Mouse (Mus musculus): Measurements from ENCODE around the gene Anks3.

Gene Anks3

GRCm38 (mm10) chr16:4897146-4897730 lies 66.8 kb downstream of the Anks3 start:
- no peak for DNase-seq (ENCODE audit: low read depth, low spot score)

DNA sequence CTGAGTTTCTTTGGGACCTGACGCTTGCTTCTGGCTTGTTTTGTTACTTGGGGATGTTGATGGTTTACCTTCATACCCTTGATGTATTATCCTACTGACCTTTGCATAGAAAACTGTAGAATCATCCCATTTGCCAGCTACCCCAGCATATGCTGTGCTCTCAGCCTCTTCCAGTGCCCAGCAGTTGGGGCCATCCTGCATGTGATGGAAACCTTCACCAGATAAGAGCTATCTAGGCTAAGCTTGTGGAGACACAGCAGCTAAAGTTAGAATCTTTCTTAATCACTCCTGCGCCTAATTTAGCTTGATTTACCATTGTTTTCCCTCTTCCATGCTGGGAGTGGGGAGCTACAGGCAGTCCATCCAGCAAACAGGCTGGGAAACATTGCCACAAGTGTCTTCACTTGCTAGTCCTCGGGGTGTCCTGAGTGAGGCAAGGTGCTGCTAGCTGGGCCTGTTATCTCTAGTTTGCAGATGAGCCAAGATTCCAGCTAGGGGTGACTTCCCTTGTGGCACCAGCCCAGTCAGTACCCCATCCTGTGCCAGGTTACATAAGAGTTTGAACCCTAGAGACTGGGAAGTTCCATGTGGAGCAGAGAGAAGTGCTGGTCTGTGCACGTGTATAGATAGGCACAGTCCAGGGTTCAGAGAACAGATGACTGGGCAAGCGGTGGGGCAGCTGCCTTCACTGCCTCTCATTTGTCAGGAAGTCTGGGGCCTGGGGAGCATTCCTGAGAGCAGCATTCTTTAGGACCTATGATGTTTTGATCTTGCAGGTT lies 67.6 kb downstream of the Anks3 start:
- DNase-seq (ENCODE audit: low read depth, low spot score), result no peak

DNA sequence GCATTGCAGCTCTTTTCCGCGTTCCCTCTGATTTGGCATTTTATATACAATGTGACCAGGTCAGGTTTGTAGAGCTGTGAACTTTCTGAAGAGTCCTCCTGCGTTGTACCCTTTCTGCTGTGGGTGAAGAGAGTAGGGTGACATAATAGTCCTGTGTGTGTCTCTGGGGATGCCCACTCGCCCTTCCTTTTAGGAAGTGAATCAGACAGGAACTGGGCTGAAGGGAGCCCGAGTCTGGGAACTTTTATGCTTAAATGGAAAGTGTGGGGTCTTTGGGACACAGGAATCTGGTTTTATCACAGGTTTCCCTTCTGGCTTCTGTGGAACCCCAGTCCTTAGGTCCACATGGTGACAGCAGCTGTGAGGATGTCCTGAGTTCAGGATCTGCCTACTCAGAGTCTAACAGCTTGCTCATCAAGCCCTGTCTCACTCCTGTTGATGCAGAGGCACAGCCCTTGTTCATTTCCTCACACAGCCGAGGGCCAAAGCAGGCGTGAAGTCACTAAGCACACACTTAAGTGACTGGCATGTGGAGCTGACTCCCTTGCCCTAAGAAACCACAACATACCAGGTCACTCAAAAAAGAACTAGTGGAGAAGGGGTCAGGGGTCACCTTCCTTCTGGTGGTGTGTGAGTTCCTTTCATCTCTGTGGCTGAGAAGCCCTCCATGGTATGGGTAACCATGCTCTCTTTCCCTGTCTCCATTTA lies 69.7 kb downstream of the Anks3 start:
- no peak for DNase-seq (ENCODE audit: low read depth, low spot score)

DNA sequence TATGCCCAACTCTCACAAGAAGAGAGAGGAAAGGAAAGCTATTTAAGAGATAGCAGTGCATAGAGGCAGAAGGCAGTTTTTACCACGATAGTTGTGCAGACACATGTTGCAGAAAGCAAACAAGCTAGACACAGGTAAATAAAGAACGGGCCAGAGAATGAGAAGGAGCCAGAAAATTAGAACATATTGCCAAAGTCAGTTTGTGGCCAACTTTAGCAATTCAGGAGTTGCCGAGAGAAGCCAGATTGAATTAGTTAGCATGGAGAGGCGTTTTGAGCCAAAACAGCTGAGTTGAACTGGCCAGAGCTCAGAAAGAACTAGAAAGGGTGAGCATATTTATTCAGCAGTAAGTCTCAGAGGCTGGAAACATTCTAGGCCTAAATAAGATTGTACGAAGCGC lies 71.8 kb downstream of the Anks3 start:
- no peak for DNase-seq (ENCODE audit: low read depth, low spot score)
